Mouse (Mus musculus) E14TG2a.4 (cell line): ENCODE measurements around the gene Best2.

Experiments used
- CTCF ChIP-seq: conservative IDR thresholded peaks from 2 replicates; pipeline ENCODE4 v1.5.1; 2014; ENCODE audit warnings: low read length
- NANOG ChIP-seq: IDR thresholded peaks from 2 replicates; pipeline ENCODE4 v1.6.1; 2014; ENCODE audit warnings: borderline replicate concordance, low read length, mixed read lengths
- POU5F1 ChIP-seq: IDR thresholded peaks from 2 replicates; pipeline ENCODE4 v1.6.1; 2014; ENCODE audit warnings: low read length, borderline replicate concordance

DNA sequence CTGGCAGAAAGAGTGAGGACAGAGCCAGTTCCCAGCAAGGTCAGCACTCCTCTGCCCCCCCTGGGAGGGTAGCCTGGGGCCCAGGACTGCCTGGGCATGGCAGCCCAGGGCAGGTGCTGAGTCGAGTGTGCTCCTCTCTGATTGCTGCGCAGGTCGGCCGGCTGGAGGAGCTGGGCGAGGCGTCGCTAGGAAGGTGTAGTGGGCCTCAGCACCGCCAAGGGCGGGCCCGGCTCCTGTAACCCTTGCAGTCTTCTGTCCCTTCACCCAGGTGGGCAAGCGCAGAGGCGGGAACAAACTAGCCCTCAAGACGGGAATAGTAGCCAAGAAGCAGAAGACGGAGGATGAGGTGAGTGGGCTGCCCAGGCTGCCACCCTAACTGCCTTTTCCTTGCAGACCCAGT is 14.9 kb upstream of the Best2 start:
- TF ChIP-seq CTCF (no peak), NANOG (no peak), POU5F1 (no peak)
